Mouse (Mus musculus) midbrain, postnatal 0 days (tissue): ENCODE results near the gene Ikbke. TPM values are rescaled to one million over a fixed set of nuclear protein-coding genes. Genes with fewer than 3 reads are reported as not detected.

Experiments used
- ATAC-seq: fragments of 200-750 bp; cut with Nextera tagmentation; 2 replicates; pipeline ENCODE4 v1.8.0; 2017; ENCODE audit warnings: moderate number of reproducible peaks, mild to moderate bottlenecking, moderate TSS enrichment, moderate library complexity; ENCODE audit not compliant: low FRiP score
- DNase-seq: peaks from one replicate; pipeline ENCODE4 v3.0.0-alpha.2; 2015; ENCODE audit warnings: low spot score
- H3K27ac ChIP-seq: fragments of 300-500 bp; sonication (generic); 2 replicates; pipeline ENCODE4 v1.5.1; 2014; ENCODE audit warnings: low read depth, mild to moderate bottlenecking, low read length, mixed read lengths
- H3K27me3 ChIP-seq: fragments of 300-500 bp; sonication (generic); 2 replicates; pipeline ENCODE4 v1.6.1; 2014; ENCODE audit warnings: low read length, control low read depth, mixed read lengths; ENCODE audit not compliant: insufficient read depth
- H3K36me3 ChIP-seq: fragments of 300-500 bp; sonication (generic); 2 replicates; pipeline ENCODE4 v1.6.1; 2014; ENCODE audit warnings: low read length, control low read depth, mixed read lengths; ENCODE audit not compliant: insufficient read depth
- H3K4me1 ChIP-seq: fragments of 300-500 bp; sonication (generic); 2 replicates; pipeline ENCODE4 v1.6.1; 2014; ENCODE audit warnings: mild to moderate bottlenecking, control low read depth, antibody characterized with exemption, low read length, mixed read lengths; ENCODE audit not compliant: insufficient read depth
- H3K4me2 ChIP-seq: fragments of 300-500 bp; sonication (generic); 2 replicates; pipeline ENCODE4 v1.6.1; 2014; ENCODE audit warnings: low read depth, mild to moderate bottlenecking, low read length, mixed read lengths; ENCODE audit not compliant: poor library complexity, severe bottlenecking
- H3K4me3 ChIP-seq: fragments of 300-500 bp; sonication (generic); 2 replicates; pipeline ENCODE4 v1.5.1; 2014; ENCODE audit warnings: low read depth, mild to moderate bottlenecking, low read length, moderate library complexity
- H3K9ac ChIP-seq: fragments of 300-500 bp; sonication (generic); replicated peaks from 2 replicates; pipeline ENCODE4 v1.6.1; 2014; ENCODE audit warnings: mild to moderate bottlenecking, low read length, moderate library complexity, mixed read lengths; ENCODE audit not compliant: poor library complexity, severe bottlenecking
- H3K9me3 ChIP-seq: fragments of 300-500 bp; sonication (generic); 2 replicates; pipeline ENCODE4 v1.6.1; 2016; ENCODE audit warnings: low read length, control low read depth
- CTCF ChIP-seq: IDR thresholded peaks from 2 replicates; pipeline ENCODE4 v1.5.1; 2016; ENCODE audit warnings: antibody characterized with exemption, mild to moderate bottlenecking
- WGBS: fragments of 180-500 bp; shearing (Covaris S2); extraction: QIAGEN DNeasy Blood & Tissue Kit; methylation state at CpG from one replicate; pipeline ENCODE4 v1.1.7; 2014; 5-methylcytosine and 5-hydroxymethylcytosine counted together
- polyA plus RNA-seq: library from polyadenylated mRNA; unstranded; fragments of >200 nt; fragmentation: Nextera tagmentation; extraction: Ambion mirVana; gene quantifications from 2 replicates; pipeline ENCODE4 v1.2.1, GENCODE M21; 2015
- total RNA-seq: library from RNA; depleted of rRNA; stranded (reverse); fragments of >200 nt; gene quantifications from 2 replicates; pipeline ENCODE4 v1.2.3, GENCODE M21; 2014

Ikbke gene
- total and polyA plus RNA-seq, 2 experiments from 2014 or later = 0.67 to 5.3 TPM

DNA sequence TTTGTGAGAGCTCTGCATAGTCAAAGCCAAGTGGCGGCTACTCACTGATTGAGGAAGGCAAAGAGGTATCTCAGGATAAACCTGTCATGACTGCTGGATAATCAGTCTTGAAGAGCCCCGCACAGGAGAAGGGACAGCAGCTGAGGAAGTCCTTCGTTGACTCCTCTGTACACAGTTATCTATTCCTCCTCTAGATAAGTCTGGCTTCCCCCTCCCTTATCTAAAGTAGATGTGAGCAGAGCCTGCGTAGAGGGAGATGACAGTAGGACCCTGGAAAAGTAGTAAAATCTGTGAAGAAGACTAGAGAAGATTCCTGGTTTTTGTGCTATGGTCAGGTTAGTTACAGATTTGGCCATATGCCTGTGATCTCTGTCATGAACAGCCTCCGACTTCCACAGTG, 38.2 kb upstream of the Ikbke start:
- no peak for ATAC-seq
- Histone ChIP-seq H3K4me2 (no peak overlapping the region), H3K27ac (no peak overlapping the region), H3K4me3 (no peak overlapping the region), H3K9me3 (no peaks in the 10 kb centered on the region), H3K4me1 (no peaks in the 10 kb centered on the region), H3K27me3 (no peaks in the 10 kb centered on the region), H3K9ac (no peak overlapping the region), H3K36me3 (peaks cover 46% of the 10 kb centered on the region)
- no peak for TF ChIP-seq CTCF
- DNase-seq = no peak
- 96% methylated on average over 5 of the region's 5 CpGs for WGBS

DNA sequence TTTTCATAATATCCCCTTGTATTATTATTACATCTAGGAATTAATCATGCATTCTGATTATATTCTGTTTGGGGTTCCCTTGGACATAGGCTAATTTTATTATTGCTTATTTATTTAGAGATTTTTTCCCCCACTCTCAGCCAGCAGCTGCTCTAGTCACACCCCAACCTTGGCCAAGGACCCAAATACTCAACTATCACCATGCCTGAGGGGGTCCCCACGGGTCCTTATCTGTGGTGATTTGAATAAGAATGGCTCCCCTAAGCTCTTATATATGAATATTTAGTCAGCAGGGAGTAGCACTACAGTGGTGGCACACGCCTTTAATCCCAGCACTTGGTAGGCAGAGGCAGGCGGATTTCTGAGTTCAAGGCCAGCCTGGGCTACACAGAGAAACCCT, 31.9 kb upstream of the Ikbke start:
- H3K4me3 ChIP-seq = no peak overlapping the region
- ATAC-seq = no peak
- H3K9ac ChIP-seq = no peak overlapping the region
- H3K27ac ChIP-seq = no peak overlapping the region
- no peak overlapping the region for H3K4me2 ChIP-seq
- peaks cover 53% of the 10 kb centered on the region for H3K36me3 ChIP-seq
- no peak for DNase-seq
- no peaks in the 10 kb centered on the region for H3K9me3 ChIP-seq
- H3K4me1 ChIP-seq = no peaks in the 10 kb centered on the region
- no peaks in the 10 kb centered on the region for H3K27me3 ChIP-seq
- no peak for TF ChIP-seq CTCF
- WGBS = 86% methylated on average over 3 of the region's 3 CpGs

DNA sequence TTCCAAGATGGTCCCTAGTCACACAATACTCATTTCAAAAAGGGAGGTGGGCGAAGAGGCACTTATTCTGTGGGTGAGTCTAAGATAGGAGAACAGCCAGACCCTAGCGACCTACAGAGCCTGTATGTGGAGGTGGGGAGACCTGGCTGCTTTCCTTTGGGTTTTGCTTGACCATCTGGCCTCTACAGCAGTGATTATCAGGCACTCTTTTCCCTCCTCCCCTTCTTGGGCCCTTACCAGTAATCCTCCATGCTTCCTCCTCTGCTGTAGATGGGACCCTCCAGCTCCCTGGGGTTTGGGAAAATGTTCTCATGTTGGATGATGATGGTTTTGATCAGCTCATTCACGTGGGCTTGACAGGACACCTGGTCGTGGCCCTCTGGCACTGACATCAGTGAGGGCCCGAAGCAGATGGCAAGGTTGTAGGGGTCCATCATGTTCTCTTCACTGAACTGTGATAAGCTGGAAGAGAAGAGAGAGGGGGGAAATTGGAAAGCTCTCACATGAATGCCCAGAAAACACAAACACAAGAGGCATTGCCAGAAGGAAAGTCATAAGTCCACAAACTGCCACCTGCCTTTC, 30.9 kb upstream of the Ikbke start:
- ATAC-seq (peak; percentile 44; the same call in 1 of the 2 replicates), DNase-seq (peak; percentile 88)
- no peaks in the 10 kb centered on the region for H3K27me3 ChIP-seq
- no peak overlapping the region for H3K4me3 ChIP-seq
- H3K36me3 ChIP-seq = peaks cover 44% of the 10 kb centered on the region
- no peak overlapping the region for H3K9ac ChIP-seq
- TF ChIP-seq CTCF = no peak
- no peaks in the 10 kb centered on the region for H3K4me1 ChIP-seq
- no peak overlapping the region for H3K4me2 ChIP-seq
- H3K27ac ChIP-seq = no peak overlapping the region
- WGBS = 95% methylated on average over 5 of the region's 5 CpGs
- no peaks in the 10 kb centered on the region for H3K9me3 ChIP-seq

DNA sequence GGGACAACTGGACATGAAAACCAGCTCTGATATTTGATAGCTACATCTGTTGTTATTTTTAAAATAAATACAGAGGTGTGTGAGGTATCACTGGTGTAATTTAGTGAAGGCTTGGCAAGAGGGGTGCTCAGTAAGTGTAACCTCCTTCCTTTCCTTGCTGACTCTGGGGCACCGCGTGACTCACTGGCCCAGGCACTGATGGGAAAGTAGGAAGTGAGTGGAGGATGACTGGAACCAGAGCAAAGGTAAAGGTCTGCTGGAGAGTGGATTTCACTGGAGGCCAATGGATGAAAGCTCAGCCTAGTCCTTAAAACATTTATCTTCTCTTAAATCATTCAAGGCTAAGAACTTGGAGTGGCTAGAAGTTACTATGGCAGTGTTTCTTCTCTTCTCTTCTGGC, 21.3 kb upstream of the Ikbke start:
- no peak overlapping the region for H3K27ac ChIP-seq
- 100% methylated on average over 2 of the region's 2 CpGs for WGBS

DNA sequence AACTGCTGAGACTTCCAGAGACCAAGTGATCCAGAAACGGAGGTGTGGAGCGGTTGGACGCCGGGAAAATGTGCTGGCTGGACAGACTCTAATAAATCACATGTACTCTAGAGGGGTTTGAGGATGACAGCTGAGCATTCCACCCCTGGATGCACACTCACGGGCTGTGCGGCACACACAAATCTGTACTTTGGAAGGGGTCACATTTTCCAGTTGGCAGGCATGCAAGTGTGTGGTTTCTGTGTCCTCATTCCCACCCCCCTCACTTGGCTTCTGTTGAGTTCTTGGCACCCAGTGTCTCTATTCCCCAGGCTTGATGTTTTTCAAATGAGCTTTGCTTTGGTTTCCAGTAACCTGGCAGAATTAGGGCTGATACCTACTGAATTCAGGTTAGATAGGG, 20.4 kb upstream of the Ikbke start:
- H3K36me3 ChIP-seq = peaks cover 31% of the 10 kb centered on the region
- no peaks in the 10 kb centered on the region for H3K4me1 ChIP-seq
- no peaks in the 10 kb centered on the region for H3K9me3 ChIP-seq
- ATAC-seq (peak; percentile 41; the same call in 1 of the 2 replicates), DNase-seq (peak; percentile 78)
- H3K4me2 ChIP-seq = no peak overlapping the region
- no peak overlapping the region for H3K9ac ChIP-seq
- TF ChIP-seq CTCF = no peak
- no peak overlapping the region for H3K4me3 ChIP-seq
- WGBS = 91% methylated on average over 6 of the region's 6 CpGs
- no peak overlapping the region; the same call in 1 of the 2 replicates for H3K27ac ChIP-seq
- no peaks in the 10 kb centered on the region for H3K27me3 ChIP-seq

More for the DNA sequence above, 21.3 kb upstream of the Ikbke start:
- H3K4me2 ChIP-seq = no peak overlapping the region
- H3K4me1 ChIP-seq = no peaks in the 10 kb centered on the region
- H3K36me3 ChIP-seq = peaks cover 26% of the 10 kb centered on the region
- no peaks in the 10 kb centered on the region for H3K9me3 ChIP-seq
- DNase-seq = no peak
- H3K9ac ChIP-seq = no peak overlapping the region
- TF ChIP-seq CTCF = no peak
- no peak overlapping the region for H3K4me3 ChIP-seq
- ATAC-seq = no peak
- H3K27me3 ChIP-seq = no peaks in the 10 kb centered on the region

DNA sequence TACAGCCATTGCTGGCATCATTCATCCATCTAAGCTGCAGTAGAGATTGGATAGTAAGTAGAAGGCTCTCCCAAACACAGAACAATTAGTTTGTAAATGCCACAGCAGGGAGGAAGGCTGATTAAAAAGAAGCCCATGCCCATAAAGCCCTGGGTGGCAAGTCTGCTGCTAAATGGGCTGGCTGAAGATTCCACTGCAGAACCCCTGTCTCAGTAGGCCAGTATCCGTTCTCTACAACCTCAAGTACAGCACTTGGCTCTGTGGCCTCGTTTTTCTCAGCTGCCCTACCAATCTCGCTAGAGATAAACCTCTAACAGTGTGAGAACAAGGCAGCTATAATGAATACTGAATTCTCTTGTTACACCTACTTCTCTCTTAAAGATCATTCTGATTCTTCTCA, 19.8 kb upstream of the Ikbke start:
- Histone ChIP-seq H3K9ac (no peak overlapping the region), H3K4me1 (no peaks in the 10 kb centered on the region), H3K4me3 (no peak overlapping the region), H3K27me3 (no peaks in the 10 kb centered on the region), H3K27ac (no peak overlapping the region), H3K4me2 (no peak overlapping the region), H3K9me3 (no peaks in the 10 kb centered on the region), H3K36me3 (peaks cover 31% of the 10 kb centered on the region)
- ATAC-seq = no peak
- DNase-seq = no peak
- TF ChIP-seq CTCF = no peak
- WGBS = 60% methylated on average over 3 of the region's 3 CpGs
